Mouse (Mus musculus) liver, embryonic 11.5 days (tissue): ENCODE results near the gene Myrfl. TPM values are rescaled to one million over a fixed set of nuclear protein-coding genes. Genes with fewer than 3 reads are reported as not detected.

Source experiments
- ATAC-seq: fragments of 200-750 bp; cut with Nextera tagmentation; replicated peaks from 2 replicates; pipeline ENCODE4 v1.8.0; 2017; ENCODE audit warnings: moderate number of reproducible peaks, mild to moderate bottlenecking, moderate TSS enrichment, moderate library complexity; ENCODE audit not compliant: low FRiP score
- DNase-seq: peaks from one replicate; pipeline ENCODE4 v3.0.0-alpha.2; 2017; ENCODE audit warnings: low spot score
- H3K27ac ChIP-seq: fragments of 300-500 bp; sonication (generic); 2 replicates; pipeline ENCODE4 v1.5.1; 2014; ENCODE audit warnings: mild to moderate bottlenecking, low read depth, low read length, control low read depth
- H3K27me3 ChIP-seq: fragments of 300-500 bp; sonication (generic); replicated peaks from 2 replicates; pipeline ENCODE4 v1.6.1; 2014; ENCODE audit warnings: low read length, mixed read lengths; ENCODE audit not compliant: control insufficient read depth, insufficient read depth
- H3K36me3 ChIP-seq: fragments of 300-500 bp; sonication (generic); 2 replicates; pipeline ENCODE4 v1.6.1; 2014; ENCODE audit warnings: mild to moderate bottlenecking, low read length, moderate library complexity, mixed read lengths; ENCODE audit not compliant: control insufficient read depth, insufficient read depth
- H3K4me1 ChIP-seq: fragments of 300-500 bp; sonication (generic); replicated peaks from 2 replicates; pipeline ENCODE4 v1.6.1; 2014; ENCODE audit warnings: low read length, mixed read lengths; ENCODE audit not compliant: control insufficient read depth, insufficient read depth
- H3K4me2 ChIP-seq: fragments of 300-500 bp; sonication (generic); 2 replicates; pipeline ENCODE4 v1.6.1; 2014; ENCODE audit warnings: mild to moderate bottlenecking, control low read depth, moderate library complexity
- H3K4me3 ChIP-seq: fragments of 300-500 bp; sonication (generic); 2 replicates; pipeline ENCODE4 v1.5.1; 2014; ENCODE audit warnings: low read depth, low read length, control low read depth
- H3K9ac ChIP-seq: fragments of 300-500 bp; sonication (generic); 2 replicates; pipeline ENCODE4 v1.6.1; 2014; ENCODE audit warnings: low read depth, low read length, control low read depth
- H3K9me3 ChIP-seq: fragments of 300-500 bp; sonication (generic); 2 replicates; pipeline ENCODE4 v1.6.1; 2016; ENCODE audit warnings: low read length, inconsistent platforms, mixed read lengths; ENCODE audit not compliant: control insufficient read depth
- WGBS: fragments of 180-500 bp; shearing (Covaris S2); extraction: QIAGEN DNeasy Blood & Tissue Kit; methylation state at CpG from one replicate; pipeline ENCODE4 v1.1.7; 2014; 5-methylcytosine and 5-hydroxymethylcytosine counted together
- polyA plus RNA-seq: library from polyadenylated mRNA; unstranded; fragments of >200 nt; fragmentation: Nextera tagmentation; extraction: Ambion mirVana; gene quantifications from 2 replicates; pipeline ENCODE4 v1.2.1, GENCODE M21; 2014

Myrfl gene
- polyA plus RNA-seq, 1 experiment from 2014 or later, result 0.16 TPM

- no peaks in the 10 kb centered on the region for H3K9me3 ChIP-seq
- H3K27ac ChIP-seq, result no peak overlapping the region
- no peak for DNase-seq
- H3K4me3 ChIP-seq, result no peak overlapping the region
- H3K27me3 ChIP-seq, result no peaks in the 10 kb centered on the region
- peaks cover 4% of the 10 kb centered on the region; the same call in 1 of the 2 replicates for H3K4me1 ChIP-seq
- peaks cover 2% of the 10 kb centered on the region; the same call in 1 of the 2 replicates for H3K36me3 ChIP-seq
- WGBS, result 80% methylated on average over 6 of the region's 7 CpGs
- H3K4me2 ChIP-seq, result no peak overlapping the region
- ATAC-seq, result no peak
- no peak overlapping the region for H3K9ac ChIP-seq
These were observed 34.2 kb upstream of the Myrfl start for GRCm38 (mm10) chr10:116930936-116931335.

- Histone ChIP-seq H3K27ac (no peak overlapping the region), H3K4me3 (no peak overlapping the region), H3K9me3 (no peaks in the 10 kb centered on the region), H3K27me3 (no peaks in the 10 kb centered on the region), H3K4me1 (peaks cover 4% of the 10 kb centered on the region; the same call in 1 of the 2 replicates), H3K36me3 (peaks cover 2% of the 10 kb centered on the region; the same call in 1 of the 2 replicates), H3K9ac (no peak overlapping the region), H3K4me2 (no peak overlapping the region)
- 61% methylated on average over 7 of the region's 7 CpGs for WGBS
- DNase-seq (no peak), ATAC-seq (no peak)
These were observed 33.8 kb upstream of the Myrfl start for GRCm38 (mm10) chr10:116930506-116930905.

- no peak for ATAC-seq
- no peaks in the 10 kb centered on the region for H3K9me3 ChIP-seq
- H3K27me3 ChIP-seq, result no peaks in the 10 kb centered on the region
- H3K4me3 ChIP-seq, result no peak overlapping the region
- H3K36me3 ChIP-seq, result 0 out of 2 replicates have a peak, but pooled peaks cover 4% of the 10 kb centered on the region
- 94% methylated on average over 3 of the region's 3 CpGs for WGBS
- DNase-seq, result no peak
- H3K9ac ChIP-seq, result no peak overlapping the region
- peaks cover 4% of the 10 kb centered on the region; the same call in 1 of the 2 replicates for H3K4me1 ChIP-seq
- no peak overlapping the region for H3K27ac ChIP-seq
- H3K4me2 ChIP-seq, result no peak overlapping the region
These were observed 32.1 kb upstream of the Myrfl start for GRCm38 (mm10) chr10:116928826-116929225.

- no peak for DNase-seq
- Histone ChIP-seq H3K9ac (no peak overlapping the region), H3K9me3 (no peaks in the 10 kb centered on the region), H3K27ac (no peak overlapping the region), H3K4me3 (no peak overlapping the region), H3K4me2 (no peak overlapping the region), H3K36me3 (0 out of 2 replicates have a peak, but pooled peaks cover 4% of the 10 kb centered on the region), H3K4me1 (peaks cover 4% of the 10 kb centered on the region; the same call in 1 of the 2 replicates), H3K27me3 (no peaks in the 10 kb centered on the region)
- no peak for ATAC-seq
- 85% methylated on average over 11 of the region's 11 CpGs for WGBS
These were observed 29.9 kb upstream of the Myrfl start for GRCm38 (mm10) chr10:116926428-116927113.

- no peak overlapping the region for H3K4me2 ChIP-seq
- H3K9me3 ChIP-seq, result no peaks in the 10 kb centered on the region
- peaks cover 7% of the 10 kb centered on the region; the same call in 1 of the 2 replicates for H3K36me3 ChIP-seq
- no peaks in the 10 kb centered on the region for H3K4me1 ChIP-seq
- DNase-seq (no peak), ATAC-seq (no peak)
- no peak overlapping the region for H3K27ac ChIP-seq
- 90% methylated on average over 19 of the region's 19 CpGs for WGBS
- H3K27me3 ChIP-seq, result no peaks in the 10 kb centered on the region
- no peak overlapping the region for H3K9ac ChIP-seq
- no peak overlapping the region for H3K4me3 ChIP-seq
These were observed 27.2 kb upstream of the Myrfl start for GRCm38 (mm10) chr10:116923651-116924495.

GRCm38 (mm10) chr10:116922161-116922560, 25.4 kb upstream of the Myrfl start:
- Histone ChIP-seq H3K4me2 (no peak overlapping the region), H3K4me1 (no peaks in the 10 kb centered on the region), H3K9me3 (no peaks in the 10 kb centered on the region), H3K9ac (no peak overlapping the region), H3K27ac (no peak overlapping the region), H3K36me3 (peaks cover 7% of the 10 kb centered on the region; the same call in 1 of the 2 replicates), H3K4me3 (no peak overlapping the region), H3K27me3 (no peaks in the 10 kb centered on the region)
- ATAC-seq (no peak), DNase-seq (no peak)
- WGBS, result 89% methylated on average over 15 of the region's 15 CpGs

GRCm38 (mm10) chr10:116921416-116921815, 24.7 kb upstream of the Myrfl start:
- no peak overlapping the region for H3K27ac ChIP-seq
- peaks cover 7% of the 10 kb centered on the region; the same call in 1 of the 2 replicates for H3K36me3 ChIP-seq
- no peak for ATAC-seq

GRCm38 (mm10) chr10:116920641-116921040, 23.9 kb upstream of the Myrfl start:
- 86% methylated on average over 8 of the region's 8 CpGs for WGBS
- no peaks in the 10 kb centered on the region for H3K27me3 ChIP-seq
- ATAC-seq, result no peak
- no peak overlapping the region for H3K9ac ChIP-seq
- no peak overlapping the region for H3K4me2 ChIP-seq
- no peak overlapping the region for H3K4me3 ChIP-seq
- peaks cover 7% of the 10 kb centered on the region; the same call in 1 of the 2 replicates for H3K36me3 ChIP-seq
- no peak overlapping the region for H3K27ac ChIP-seq
- no peak for DNase-seq
- H3K4me1 ChIP-seq, result no peaks in the 10 kb centered on the region
- H3K9me3 ChIP-seq, result no peaks in the 10 kb centered on the region

More at GRCm38 (mm10) chr10:116921416-116921815, 24.7 kb upstream of the Myrfl start:
- H3K4me1 ChIP-seq, result no peaks in the 10 kb centered on the region
- H3K27me3 ChIP-seq, result no peaks in the 10 kb centered on the region
- no peaks in the 10 kb centered on the region for H3K9me3 ChIP-seq
- H3K4me3 ChIP-seq, result no peak overlapping the region
- no peak overlapping the region for H3K9ac ChIP-seq
- 89% methylated on average over 15 of the region's 15 CpGs for WGBS
- no peak overlapping the region for H3K4me2 ChIP-seq
- DNase-seq, result no peak
